Mouse (Mus musculus) olfactory bulb, adult 2 months (tissue): ENCODE measurements around the gene Purb.

Source experiments
- CTCF ChIP-seq: fragments of 200-500 bp; IDR thresholded peaks from 2 replicates; pipeline ENCODE4 v1.5.1; 2012; ENCODE audit warnings: low read depth, mild to moderate bottlenecking, low read length, moderate library complexity; ENCODE audit not compliant: insufficient read depth
- POLR2A ChIP-seq: fragments of 200-500 bp; IDR thresholded peaks from 2 replicates; pipeline ENCODE4 v1.6.1; 2012; ENCODE audit warnings: mild to moderate bottlenecking, low read depth, low read length, moderate library complexity; ENCODE audit not compliant: insufficient read depth

GRCm38 (mm10) chr11:6465122-6465521 lies 10.6 kb downstream of the Purb start:
- TF ChIP-seq POLR2A (no peak), CTCF (no peak)
